Mouse (Mus musculus) natural killer cell, adult 2 months (primary cell): ENCODE data around the gene Casc1.
A peak's percentile ranks its signal among the peaks of the same experiment; 100 is the strongest.

Experiments used
- DNase-seq, 2 experiments: peaks; one replicate each; pipeline ENCODE4 v3.0.0; 2022; ENCODE audit warnings: low spot score in 2 of 2

Casc1 gene

GRCm38 (mm10) chr6:145210816-145211338 is at the start of gene Casc1, which contains the start of gene Etfrf1:
Gene Casc1 (minus strand): TSS chr6:145211005.
Gene Etfrf1 (plus strand): TSS chr6:145211134.
- peak; percentile 99 for DNase-seq

DNA sequence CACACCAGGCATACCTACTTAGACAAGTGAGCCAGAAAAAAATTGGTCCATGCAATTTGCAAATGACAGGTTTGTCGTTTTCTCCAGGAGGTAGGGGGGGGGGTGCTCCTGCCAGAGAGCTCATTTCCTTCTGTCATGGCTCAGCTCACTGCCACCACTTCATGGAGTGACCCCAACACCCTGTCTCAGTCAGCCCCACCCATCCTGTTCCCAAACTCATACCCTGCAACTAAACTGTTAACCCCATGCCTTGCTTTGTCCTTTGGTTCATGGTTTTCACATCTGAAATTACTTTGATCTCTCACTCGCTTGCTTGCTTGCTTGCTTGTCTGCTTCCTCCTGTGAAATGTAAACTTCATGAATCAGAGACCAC is 45.9 kb upstream of the Casc1 start:
- no peak for DNase-seq

DNA sequence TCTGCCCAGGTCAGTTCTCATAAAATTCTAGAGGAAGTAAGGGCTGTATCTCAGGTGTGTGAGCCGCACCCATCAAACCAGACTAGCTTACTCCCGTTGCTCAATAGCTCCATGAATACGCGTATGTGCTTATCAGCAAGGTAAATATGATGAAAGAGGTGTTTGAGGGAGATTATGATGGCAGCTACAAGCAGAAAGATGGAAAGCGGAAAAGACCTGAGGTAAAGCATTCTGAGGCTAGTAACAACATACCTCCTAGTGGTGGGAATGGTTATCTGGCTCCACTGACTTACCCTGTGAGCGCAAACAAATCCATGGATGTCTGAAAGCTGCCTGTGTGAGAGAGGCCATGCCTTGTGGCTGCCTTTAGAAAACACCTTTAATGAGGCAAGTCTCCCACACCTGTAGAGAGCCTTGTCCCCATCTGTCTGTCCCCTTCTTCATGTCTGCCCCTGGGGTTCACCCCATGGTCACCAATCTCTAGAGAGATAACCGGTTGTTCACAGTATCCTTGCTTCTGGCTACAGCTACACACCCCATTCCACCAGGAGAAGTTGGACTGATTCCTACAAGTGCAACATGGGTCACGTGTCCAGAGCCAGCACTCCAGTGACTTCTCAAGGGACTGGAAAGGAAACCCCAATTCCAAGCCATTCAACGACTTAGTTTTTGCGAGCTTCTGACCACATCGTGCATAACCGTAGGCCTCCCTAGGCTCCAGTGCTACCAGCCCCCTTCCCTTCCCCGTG is 45.3 kb upstream of the Casc1 start:
- no peak for DNase-seq

- DNase-seq: no peak
Measured at GRCm38 (mm10) chr6:145250820-145251219, 40.0 kb upstream of the Casc1 start.

DNA sequence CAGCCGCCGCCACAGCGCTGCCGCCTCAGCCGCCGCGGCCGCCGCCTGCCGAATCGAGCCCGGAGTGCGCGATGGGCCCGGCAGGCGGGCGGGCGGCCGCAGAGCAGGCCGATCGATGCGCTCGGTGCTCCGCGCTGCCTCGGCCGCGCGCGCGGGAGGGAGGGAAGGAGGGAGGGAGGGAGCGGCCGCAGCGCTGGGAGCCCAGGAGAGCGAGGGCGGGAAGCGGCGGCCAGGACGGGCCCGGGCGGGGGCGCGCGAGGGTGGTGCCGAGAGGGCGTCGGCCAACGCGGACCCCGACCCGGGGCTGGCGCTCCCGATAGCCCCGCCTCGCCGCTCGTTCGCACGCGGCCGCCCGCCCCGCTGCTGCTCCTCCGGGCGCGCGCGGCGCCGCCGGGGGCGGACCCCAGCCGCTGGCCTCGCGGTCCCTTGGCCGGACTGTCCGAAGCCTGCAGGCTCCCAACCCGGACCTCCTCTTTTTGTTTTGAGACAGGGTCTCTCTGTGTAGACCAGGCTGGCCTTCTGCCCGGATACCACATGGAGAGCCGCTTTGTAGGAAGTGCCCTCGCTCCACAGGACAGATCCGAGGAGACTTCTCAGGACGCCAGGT is 39.5 kb upstream of the Casc1 start, which contains the start of gene Kras:
Kras (minus strand) TSS at position 55 of the 607 bp plus-strand sequence.
- DNase-seq: peak; percentile 79 to 88

- DNase-seq: peak; percentile 81 to 84
Measured at GRCm38 (mm10) chr6:145249291-145250184, 38.7 kb upstream of the Casc1 start.

- no peak for DNase-seq
Measured at GRCm38 (mm10) chr6:145247886-145248285, 37.1 kb upstream of the Casc1 start.

DNA sequence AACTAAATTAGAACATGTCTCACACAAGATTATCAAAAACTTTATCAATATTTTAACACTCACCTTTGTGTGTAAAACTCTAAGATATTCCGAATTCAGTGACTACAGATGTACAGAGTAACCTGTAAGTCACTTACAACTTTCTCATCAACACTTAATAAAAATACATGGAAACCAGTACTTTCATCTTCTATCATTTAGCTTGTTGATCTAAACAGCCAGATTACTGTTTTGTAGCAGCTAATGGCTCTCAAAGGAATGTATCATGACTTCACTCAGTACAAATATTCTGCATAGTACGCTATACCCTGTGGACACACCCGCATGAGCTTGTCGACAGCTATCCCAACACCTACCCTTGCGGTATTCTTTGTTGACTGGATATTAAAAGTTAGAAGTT is 36.0 kb upstream of the Casc1 start:
- no peak for DNase-seq

DNA sequence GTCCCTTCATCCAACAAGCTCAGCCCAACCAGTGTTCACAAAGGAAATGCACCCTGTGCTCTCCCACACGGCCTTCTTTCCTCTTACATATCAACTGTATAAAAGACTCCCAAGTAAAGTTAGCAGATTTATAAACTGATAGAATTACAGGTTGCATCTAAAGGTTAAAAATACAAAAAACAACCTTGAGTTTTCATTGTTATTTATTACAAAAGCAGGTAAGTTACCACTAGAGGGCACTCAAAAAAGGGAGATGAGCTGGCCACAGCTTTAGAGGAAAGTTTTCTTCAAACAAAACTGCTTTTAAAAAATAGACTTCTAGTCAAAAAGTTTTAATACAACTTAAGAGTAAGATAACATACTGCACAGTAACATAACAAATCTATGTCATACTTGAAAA is 31.7 kb upstream of the Casc1 start:
- DNase-seq: no peak

GRCm38 (mm10) chr6:145240285-145240684 is 29.5 kb upstream of the Casc1 start:
- no peak for DNase-seq

GRCm38 (mm10) chr6:145237148-145237547 is 26.3 kb upstream of the Casc1 start:
- DNase-seq: no peak

DNA sequence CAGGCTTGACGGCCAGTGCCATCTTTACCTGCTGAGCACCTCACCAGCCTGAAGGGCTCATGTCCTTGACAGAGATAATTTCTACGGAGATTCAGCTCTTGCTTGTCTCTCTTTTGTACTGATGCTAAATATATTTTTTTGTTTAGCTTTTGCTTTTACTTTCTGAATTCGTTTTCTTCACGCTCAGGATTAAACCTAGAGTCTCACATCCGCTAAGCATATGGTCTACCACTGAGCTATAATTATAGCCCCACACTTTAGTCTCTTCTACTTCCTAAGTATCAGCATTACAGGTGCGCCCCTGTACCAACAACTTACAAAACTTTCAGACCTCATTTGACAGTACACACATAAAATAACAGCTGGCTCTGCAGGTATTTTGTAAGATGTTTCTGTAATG is 24.6 kb upstream of the Casc1 start:
- no peak for DNase-seq

GRCm38 (mm10) chr6:145234391-145234790 is 23.6 kb upstream of the Casc1 start:
- DNase-seq: no peak

DNA sequence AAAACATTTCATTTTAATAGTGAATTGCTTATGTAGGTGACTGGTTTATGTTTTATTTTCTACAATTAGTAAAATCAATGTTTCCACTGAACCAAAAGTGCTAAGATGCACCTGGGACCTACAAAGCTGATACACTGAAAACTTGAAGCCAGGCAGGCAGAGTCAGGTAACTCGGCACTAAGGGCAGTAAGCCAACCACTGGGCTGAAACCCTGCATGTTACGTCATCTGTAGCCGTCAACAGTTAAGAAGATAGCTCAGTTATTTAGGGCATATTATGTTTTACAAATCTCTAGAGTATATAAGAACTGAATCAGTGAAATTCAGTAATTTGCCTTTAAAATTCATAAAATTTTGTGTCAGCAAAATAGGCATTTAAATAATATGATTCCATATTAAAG is 15.5 kb upstream of the Casc1 start:
- DNase-seq: no peak

- DNase-seq: no peak
Measured at GRCm38 (mm10) chr6:145224246-145224645, 13.4 kb upstream of the Casc1 start.

DNA sequence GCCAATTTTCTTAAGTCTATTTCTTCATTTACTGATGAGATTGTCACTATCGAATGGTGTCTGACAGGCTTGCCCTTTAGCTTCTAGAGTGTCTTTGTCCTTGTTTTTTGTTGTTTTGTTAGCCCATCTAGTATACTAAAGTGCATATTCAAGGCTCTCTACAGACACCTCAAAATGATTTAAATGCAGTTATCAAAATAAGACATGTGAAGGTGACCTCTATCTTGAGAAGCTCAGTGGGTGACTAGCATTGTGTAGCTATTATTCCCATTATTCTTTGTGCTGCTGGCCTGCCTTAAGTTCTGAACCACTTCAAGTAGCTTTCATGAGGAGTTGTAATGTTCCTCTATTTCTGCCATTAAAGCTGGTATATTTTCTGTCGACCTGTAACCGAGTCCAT is 5.0 kb upstream of the Casc1 start:
- no peak for DNase-seq

DNA sequence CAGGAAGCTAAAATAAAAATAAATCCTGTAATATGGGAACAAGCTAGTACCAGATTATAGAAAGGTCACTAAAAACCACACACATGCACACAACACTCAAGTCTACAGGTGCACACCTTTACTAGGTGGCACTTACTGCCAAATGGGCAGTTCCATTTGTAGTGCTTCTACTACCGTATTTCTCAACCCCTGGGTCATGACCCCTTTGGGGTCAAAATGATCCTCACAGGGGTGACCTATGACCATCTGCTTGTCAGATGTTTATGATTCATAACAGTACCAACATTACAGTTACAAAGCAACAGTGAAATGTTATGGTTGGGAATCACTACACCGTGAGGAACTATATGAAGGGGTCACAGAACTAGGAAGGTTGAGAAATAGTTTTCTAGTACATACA is 3.1 kb upstream of the Casc1 start:
- no peak for DNase-seq

DNA sequence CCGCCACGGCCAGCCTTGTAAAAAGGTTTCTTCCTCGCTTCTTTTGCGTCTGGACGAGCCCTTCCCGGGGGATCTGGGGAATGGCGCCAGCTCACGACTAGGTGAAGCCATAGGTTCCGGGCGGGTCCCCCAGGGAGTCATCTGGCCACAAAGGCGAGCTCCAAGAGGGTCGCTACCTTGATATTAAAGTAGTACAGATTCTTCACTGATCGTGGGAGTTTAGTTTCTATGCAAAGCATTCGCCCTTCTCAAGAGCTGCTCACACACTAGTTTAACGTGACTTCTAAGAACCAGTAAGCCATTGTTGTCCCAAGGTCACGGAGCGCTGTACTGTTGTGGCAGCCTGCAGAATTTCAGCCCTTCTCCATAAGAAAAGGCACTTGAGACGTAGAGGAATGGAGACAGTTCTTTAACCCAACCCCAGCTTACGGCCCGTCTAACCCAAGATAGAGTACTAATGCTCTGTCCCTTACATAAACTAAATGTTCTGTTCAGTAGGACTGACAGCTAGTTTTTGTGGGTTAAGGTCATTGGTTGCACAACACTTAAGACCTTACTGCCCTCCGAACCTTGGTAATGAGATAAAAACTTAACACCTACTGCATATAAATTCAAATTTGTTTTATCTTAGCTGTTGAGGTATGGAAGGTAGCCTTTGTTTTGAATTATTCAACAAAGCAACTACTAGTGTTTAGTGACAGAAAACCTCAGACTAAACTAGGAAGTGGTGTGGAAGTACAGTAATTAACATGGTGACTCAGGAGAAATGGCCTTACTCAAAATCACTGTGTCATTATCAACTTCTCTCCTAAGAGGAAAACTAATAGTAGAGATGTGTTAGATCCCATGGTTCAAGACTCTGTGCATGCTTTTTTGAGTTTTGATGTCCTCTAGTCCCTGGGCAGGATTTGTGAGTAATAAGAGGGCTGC is 836 bp upstream of the Casc1 start:
- DNase-seq: no peak

DNA sequence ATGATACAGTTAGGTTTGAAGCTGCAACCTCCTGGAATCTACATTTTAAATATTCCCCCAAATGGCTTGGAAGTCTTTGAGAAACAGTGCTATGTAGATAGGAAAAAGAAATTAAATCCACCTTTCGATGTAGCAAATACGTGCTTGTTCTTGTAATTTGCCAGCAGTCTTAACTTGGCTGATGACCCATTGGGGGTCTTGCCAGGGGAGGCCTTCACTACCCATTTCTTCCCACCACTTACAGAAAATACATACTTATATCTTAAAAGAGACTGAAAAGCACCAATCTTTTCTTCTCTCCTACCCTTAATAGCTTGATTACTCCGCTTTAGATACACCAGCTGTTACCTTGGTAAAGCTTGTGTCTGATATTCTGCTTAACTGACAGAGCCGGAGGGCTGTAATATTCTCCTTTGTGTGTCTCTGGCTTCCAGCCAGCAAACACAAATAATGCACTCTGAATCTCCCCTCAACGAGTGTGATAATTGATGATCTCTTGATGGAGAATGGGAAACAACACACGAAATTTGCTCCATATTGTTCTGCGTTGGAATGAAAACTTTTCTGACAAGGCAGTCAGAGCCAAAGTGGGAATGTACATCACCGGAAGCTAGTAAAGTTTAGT is 637 bp downstream of the Casc1 start:
- peak in 1 of 2 experiments; percentile 5 for DNase-seq

DNA sequence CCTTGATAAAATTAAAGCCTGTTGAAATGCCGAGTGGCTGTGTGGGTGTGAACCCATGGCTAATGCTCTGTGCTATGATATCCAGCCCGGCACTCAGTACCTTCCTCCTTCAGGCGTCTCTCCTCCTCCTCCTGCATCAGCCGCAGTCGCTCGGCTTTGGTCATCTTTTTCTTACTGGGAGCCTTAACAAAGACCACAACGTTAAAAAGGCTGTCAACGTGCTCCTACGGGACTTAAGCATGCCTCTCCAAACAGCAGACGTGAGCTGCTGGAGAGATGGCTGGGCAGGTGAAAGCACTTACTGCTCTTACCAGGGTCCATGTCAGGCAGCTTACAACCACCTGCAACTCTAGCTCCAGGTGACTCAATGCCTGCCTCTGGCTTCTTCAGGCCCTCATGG is 5.7 kb downstream of the Casc1 start:
- no peak for DNase-seq

- no peak for DNase-seq
Measured at GRCm38 (mm10) chr6:145204440-145204839, 6.4 kb downstream of the Casc1 start.
